Mouse (Mus musculus): Measurements from ENCODE around the gene Ubc.

- TF ChIP-seq CTCF (IDR thresholded peaks at IDR 0.05; ENCODE audit: low read depth) = no peak
- TF ChIP-seq EP300 (IDR thresholded peaks at IDR 0.05; ENCODE audit: low read depth) = no peak
Measured at GRCm38 (mm10) chr5:125363894-125364293, 26.1 kb downstream of the Ubc start.
